Mouse (Mus musculus): Measurements from ENCODE around the gene Fbxl8.

GRCm38 (mm10) chr8:105251954-105252353, 12.5 kb upstream of the Fbxl8 start:
- TF ChIP-seq POLR2A (IDR thresholded peaks at IDR 0.05; ENCODE audit: insufficient read depth, low read depth, low read length) (no peak), CTCF (IDR thresholded peaks at IDR 0.05) (no peak)
